Comparison of ENCODE assay signal across 25 mouse cellular contexts in the genomic region with DNA sequence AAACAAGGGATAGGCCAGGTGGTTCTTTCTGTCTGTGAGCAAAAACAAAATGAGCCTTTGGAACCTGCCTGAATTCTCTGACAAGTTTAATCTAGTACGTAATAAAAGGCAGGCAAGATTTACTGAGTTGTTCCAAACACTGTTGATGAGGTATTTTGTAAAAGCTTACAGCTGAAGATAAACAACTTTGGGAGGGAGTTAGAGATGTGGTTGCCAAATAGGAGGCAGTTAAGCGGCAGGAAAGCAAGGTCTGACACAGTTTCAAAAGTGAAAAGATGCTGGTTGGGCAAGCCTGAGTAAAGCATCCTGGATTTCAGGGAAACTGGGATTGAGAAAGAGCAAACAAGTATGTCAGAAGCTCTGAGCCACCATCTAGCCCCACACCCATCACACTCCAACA. TPM values are rescaled to one million over a fixed set of nuclear protein-coding genes. Genes with fewer than 3 reads are reported as not detected.
"Had no signal": no experiment of that assay in that cellular context is flagged by ENCODE, and none has a peak within 500 bp of the region (broad histone marks: within the 10 kb centered on the region; RNA-seq: fewer than 3 reads in every experiment).

No protein-coding gene starts in this region.

- H3K9ac ChIP-seq: forebrain, postnatal 0 days; heart, embryonic 12.5 days; hindbrain, embryonic 12.5 days; hindbrain, embryonic 14.5 days; intestine, embryonic 15.5 days; kidney, embryonic 15.5 days; limb, embryonic 13.5 days; limb, embryonic 15.5 days had no signal

- H3K36me3 ChIP-seq: heart, embryonic 10.5 days; heart, embryonic 12.5 days; hindbrain, embryonic 10.5 days; hindbrain, embryonic 12.5 days; intestine, embryonic 15.5 days; kidney, embryonic 15.5 days; limb, embryonic 13.5 days; limb, embryonic 15.5 days had no signal

- H3K27ac ChIP-seq: heart, embryonic 10.5 days; hindbrain, embryonic 10.5 days; hindbrain, embryonic 12.5 days; hindbrain, embryonic 14.5 days; intestine, embryonic 15.5 days; kidney, embryonic 15.5 days; layer of hippocampus, adult 2 months; left cerebral cortex, adult 2 months; limb, embryonic 13.5 days; limb, embryonic 15.5 days had no signal

- DNase-seq: forebrain, postnatal 0 days; gastrocnemius, postnatal 14 days; gastrocnemius, postnatal 36 days; heart, adult 18-20 months; heart, postnatal 10 days; heart, postnatal 4 days; kidney, adult 18-20 months; kidney, adult 8-10 months; kidney, postnatal 10 days; kidney, postnatal 25 days; kidney, postnatal 4 days had no signal

- H3K4me3 ChIP-seq: heart, embryonic 10.5 days; heart, embryonic 12.5 days; hindbrain, embryonic 10.5 days; hindbrain, embryonic 12.5 days; intestine, embryonic 15.5 days; kidney, embryonic 15.5 days; layer of hippocampus, adult 2 months; left cerebral cortex, adult 2 months; limb, embryonic 13.5 days; limb, embryonic 15.5 days had no signal

- H3K4me2 ChIP-seq: heart, embryonic 12.5 days; hindbrain, embryonic 12.5 days; hindbrain, embryonic 14.5 days; intestine, embryonic 15.5 days; kidney, embryonic 15.5 days; limb, embryonic 13.5 days; limb, embryonic 15.5 days had no signal

- H3K9me3 ChIP-seq: heart, embryonic 10.5 days; heart, embryonic 12.5 days; hindbrain, embryonic 10.5 days; hindbrain, embryonic 12.5 days; intestine, embryonic 15.5 days; kidney, embryonic 15.5 days; limb, embryonic 13.5 days; limb, embryonic 15.5 days had no signal

- H3K27me3 ChIP-seq: heart, embryonic 12.5 days; hindbrain, embryonic 12.5 days; intestine, embryonic 15.5 days; kidney, embryonic 15.5 days; limb, embryonic 13.5 days; limb, embryonic 15.5 days had no signal

- ATAC-seq: forebrain, postnatal 0 days; hindbrain, embryonic 16.5 days; inflammation-experienced regulatory T-cells, adult 6 months; intestine, embryonic 15.5 days; intestine, postnatal 0 days had no signal

- H3K4me1 ChIP-seq: heart, embryonic 10.5 days; heart, embryonic 12.5 days; hindbrain, embryonic 10.5 days; hindbrain, embryonic 12.5 days; intestine, embryonic 15.5 days; kidney, embryonic 15.5 days; limb, embryonic 13.5 days; limb, embryonic 15.5 days had no signal

RNA-seq across cellular contexts. Expression of gene Astn2, which starts 59.8 kb away (rescaled TPM):
- polyA plus RNA-seq: inflammation-experienced regulatory T-cells, adult 6 months had no signal
